Mouse (Mus musculus): ENCODE measurements around the gene Phex.
A peak's percentile ranks its signal among the peaks of the same experiment; 100 is the strongest.

Phex gene

GRCm38 (mm10) chrX:157415212-157415611 is at the start of gene Phex:
Gene Phex, minus strand, starts transcription at chrX:157415312.
- DNase-seq = no peak

- no peak for DNase-seq
Measured at GRCm38 (mm10) chrX:157462716-157463115, 47.6 kb upstream of the Phex start.

GRCm38 (mm10) chrX:157454430-157454829 is 39.3 kb upstream of the Phex start:
- peak; percentile 42 to 45 for DNase-seq

GRCm38 (mm10) chrX:157449000-157449399 is 33.9 kb upstream of the Phex start:
- DNase-seq = no peak

DNA sequence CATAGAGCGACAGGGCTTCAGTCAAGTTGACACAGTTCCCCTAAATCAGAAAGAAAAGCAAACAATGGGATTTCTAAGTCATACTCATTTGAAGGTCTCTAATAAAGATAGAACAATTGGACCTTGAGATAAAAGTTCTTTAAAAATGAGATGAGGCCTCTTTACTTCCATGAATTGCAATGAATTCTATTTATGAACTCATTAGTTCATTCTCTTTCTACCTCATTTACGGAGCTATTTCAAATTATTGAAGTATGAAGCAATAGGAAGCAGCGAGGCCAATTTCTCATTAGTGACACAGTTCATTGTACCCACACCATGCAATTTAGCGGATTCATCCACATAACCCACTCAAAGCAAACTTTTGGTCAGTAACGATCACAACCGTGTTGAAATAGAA is 32.3 kb upstream of the Phex start:
- DNase-seq = no peak

DNA sequence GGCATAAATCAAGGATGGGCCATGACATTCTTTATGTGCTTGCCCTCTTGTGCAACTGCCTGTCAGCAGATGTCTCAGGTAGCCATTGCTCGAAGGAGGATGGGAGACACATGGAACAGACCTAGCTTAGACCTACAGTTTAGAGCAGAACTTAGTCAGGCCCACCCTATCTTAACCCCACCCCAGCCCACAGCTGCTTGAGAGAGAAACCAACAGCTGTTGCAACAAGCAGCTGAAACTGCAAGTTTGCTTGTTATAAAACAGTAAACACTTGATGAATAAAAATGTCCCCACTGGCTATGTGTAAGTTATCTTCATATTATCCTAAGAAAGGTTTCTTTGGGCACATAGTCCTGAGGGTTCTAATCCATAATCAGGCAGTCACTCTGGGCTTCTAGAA is 19.7 kb upstream of the Phex start:
- no peak for DNase-seq

- DNase-seq = no peak
Measured at GRCm38 (mm10) chrX:157419451-157419850, 4.3 kb upstream of the Phex start.

DNA sequence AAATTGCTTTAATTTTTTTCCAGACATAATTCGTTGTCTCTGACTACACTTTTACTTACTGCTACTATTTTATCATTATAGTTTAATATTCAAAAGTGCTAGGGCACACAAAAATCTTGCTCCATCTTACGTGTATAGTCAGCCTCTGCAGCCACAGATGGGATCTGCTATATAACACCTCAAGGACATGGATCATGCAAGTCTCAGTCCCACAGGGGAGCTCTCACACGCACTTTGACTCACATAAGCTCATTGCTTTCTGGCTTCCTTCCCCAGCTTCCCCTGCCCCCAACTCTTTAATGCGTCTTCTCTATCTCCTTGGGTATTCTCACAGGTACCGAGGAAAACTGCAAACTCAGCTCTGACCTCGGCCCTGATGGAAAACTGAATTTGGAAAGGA is 10.2 kb downstream of the Phex start:
- DNase-seq = no peak

GRCm38 (mm10) chrX:157391241-157391640 is 23.9 kb downstream of the Phex start:
- DNase-seq = no peak

DNA sequence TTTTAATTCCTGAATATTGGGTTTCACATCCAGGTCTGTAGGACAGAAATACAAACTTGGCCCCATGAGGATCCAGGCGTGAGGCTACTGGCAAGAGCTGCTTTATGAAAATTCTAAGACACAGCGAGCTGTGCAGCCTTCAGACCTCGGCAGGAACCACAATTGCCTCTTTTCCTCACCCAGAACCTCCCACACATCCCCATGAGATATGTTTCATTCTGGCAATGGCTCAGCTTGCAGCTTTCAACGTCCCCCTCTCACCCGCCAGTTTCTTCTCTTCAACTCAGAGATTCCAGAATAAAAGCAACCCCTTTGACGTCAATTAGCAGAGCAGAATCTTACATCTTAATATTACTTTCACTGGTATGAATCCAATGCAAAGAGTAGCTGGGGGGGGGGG is 25.0 kb downstream of the Phex start:
- DNase-seq = no peak

GRCm38 (mm10) chrX:157388419-157388818 is 26.7 kb downstream of the Phex start:
- no peak for DNase-seq

GRCm38 (mm10) chrX:157387025-157387424 is 28.1 kb downstream of the Phex start:
- DNase-seq = no peak

DNA sequence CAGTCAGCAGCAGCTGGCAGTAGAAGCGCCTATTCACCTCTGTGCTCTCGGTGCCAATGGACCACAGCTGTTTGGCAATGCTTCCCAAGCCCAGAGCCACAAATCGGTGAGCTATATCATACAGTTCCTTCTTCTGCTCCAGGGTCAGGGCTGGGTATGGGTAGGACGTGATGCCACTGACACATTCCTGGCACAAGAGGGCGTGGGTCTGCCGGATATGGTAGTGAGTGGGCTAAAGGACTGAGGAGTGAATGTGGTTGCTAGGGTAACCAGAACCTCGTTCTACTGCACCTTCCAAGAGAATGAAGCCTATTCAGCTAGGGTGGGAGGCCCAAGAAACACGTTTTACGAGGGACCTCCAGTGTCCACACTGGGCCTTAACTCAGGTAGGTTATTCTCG is 36.3 kb downstream of the Phex start:
- peak in 1 of 2 experiments; percentile 5 for DNase-seq

GRCm38 (mm10) chrX:157377456-157377855 is 37.7 kb downstream of the Phex start:
- no peak for DNase-seq

DNA sequence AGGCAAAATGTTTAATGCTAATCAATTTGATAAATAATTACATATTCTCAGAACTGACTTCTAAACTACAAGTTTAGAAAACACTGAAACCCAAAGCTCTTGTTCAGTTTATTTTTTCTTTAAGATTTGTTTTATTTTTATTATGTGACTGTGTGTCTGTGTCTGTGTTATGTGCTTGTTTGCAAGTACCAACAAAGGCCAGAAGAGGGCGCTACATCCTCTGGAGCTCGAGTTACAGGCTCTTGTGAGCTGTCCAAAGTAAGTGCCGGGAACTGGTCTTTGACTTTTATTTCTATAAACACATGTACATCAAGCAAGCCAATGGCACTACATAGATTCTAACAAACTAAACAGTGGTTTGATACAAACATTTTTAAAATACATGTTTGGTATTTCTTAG is 41.2 kb downstream of the Phex start:
- no peak for DNase-seq

DNA sequence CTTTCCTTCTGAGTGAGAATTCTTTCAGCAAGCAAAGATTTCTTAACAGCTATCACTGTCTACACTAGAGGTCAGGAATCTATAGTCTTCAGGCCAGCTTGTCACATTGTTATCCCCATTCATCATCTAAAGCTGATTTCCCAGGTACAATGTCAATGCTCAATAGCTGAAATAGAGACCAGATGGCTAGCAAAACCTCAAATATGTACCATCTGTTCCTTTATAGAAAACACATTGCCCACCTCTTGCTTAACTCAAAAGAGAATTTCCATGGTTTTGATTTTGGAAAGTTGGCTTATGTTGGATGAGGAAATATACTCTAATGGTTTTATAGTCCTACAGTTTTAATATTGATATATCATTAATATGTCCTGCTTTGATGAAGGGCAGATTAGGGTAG is 45.9 kb downstream of the Phex start:
- no peak for DNase-seq

DNA sequence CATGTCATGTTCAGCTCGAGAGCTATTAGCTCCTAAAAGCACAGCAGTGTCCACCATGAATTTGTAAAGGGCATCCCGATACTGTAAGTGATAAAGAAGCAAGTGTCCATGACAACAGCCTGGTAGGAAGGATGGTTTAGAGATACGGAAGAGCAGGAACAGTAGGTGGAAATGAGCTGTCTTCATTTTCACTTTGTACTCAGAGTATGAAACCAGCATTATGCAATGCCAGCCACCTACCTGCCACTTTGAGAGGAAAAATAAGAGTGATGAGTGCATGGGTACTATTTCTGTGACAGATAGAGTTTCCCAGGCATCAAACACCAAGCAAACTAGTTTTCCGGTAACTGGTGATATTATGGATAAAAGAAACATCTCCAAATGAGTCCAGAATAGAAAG is 59.6 kb downstream of the Phex start:
- DNase-seq = no peak

GRCm38 (mm10) chrX:157346201-157346600 is 68.9 kb downstream of the Phex start:
- no peak for DNase-seq

- DNase-seq = no peak
Measured at GRCm38 (mm10) chrX:157334726-157335125, 80.4 kb downstream of the Phex start.

DNA sequence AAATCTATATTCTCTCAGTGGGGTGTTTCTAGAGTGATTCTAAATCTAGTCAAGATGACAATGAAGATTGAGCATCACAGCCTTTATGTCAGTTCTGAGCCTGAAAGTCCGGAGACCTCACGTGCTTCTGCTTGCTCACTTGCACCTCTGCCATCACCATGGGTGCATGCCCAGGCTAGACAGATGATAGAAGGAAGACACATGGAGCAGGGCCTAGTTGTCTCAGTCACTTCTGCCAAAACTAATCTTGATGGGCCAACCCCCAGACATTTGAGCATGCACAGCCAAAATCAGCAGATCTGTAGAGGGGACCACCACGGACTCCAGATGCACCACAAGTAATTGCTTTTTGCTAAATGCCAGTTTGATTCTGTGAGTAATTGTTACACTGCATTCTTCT is 85.3 kb downstream of the Phex start:
- no peak for DNase-seq

- DNase-seq = no peak
Measured at GRCm38 (mm10) chrX:157328396-157328795, 86.7 kb downstream of the Phex start.

GRCm38 (mm10) chrX:157327756-157328155 is 87.4 kb downstream of the Phex start:
- no peak for DNase-seq

- no peak for DNase-seq
Measured at GRCm38 (mm10) chrX:157324396-157324795, 90.7 kb downstream of the Phex start.

DNA sequence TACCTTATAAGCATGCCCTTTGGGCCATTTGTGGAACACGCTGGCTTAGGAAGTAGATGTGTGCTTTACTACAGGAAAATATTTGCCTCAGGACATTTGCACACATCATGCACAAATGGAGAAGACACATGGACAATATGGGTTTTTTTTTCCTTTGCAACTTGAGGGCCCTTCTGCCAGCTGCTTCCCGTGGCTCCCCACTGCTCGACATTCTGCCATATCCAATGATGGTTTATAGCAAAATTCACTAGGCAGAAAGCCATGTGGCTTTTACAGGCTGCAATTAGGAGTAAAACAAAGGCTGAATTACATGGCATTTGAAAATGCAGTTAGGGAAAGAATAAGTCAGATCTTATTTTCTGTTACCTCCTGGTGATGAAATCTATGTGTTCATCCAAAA is 104.8 kb downstream of the Phex start:
- no peak for DNase-seq

DNA sequence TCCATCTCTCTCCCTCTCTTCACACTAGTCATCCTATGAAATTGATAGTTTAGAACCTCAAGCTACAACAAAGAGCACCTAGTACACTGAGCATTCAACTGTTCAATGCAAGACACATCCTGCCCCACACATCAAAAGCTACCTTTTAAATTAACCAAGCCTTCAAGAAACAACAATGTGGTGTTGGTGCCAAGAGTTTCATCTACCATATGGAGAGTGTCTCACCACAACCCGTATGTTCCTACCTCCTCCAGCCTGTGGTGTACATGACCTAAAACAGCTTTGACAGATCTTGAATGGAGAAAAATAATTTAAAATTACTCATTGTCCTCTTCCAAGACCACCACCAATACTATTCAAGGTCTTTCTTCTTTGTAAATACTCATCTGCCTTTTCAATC is 106.9 kb downstream of the Phex start:
- DNase-seq = no peak

GRCm38 (mm10) chrX:157307411-157307810 is 107.7 kb downstream of the Phex start:
- DNase-seq = no peak
